Mouse (Mus musculus): ENCODE data around the gene Foxb1. TPM values are rescaled to one million over a fixed set of nuclear protein-coding genes. Genes with fewer than 3 reads are reported as not detected.

Gene Foxb1
- total RNA-seq (2014; fragmentation: Nextera tagmentation) (not detected in 2 replicates), total RNA-seq (2017) (0.06 TPM in 1 of 2 replicates, not detected in the other), polyA plus RNA-seq (2012) (not detected in 2 replicates)

DNA sequence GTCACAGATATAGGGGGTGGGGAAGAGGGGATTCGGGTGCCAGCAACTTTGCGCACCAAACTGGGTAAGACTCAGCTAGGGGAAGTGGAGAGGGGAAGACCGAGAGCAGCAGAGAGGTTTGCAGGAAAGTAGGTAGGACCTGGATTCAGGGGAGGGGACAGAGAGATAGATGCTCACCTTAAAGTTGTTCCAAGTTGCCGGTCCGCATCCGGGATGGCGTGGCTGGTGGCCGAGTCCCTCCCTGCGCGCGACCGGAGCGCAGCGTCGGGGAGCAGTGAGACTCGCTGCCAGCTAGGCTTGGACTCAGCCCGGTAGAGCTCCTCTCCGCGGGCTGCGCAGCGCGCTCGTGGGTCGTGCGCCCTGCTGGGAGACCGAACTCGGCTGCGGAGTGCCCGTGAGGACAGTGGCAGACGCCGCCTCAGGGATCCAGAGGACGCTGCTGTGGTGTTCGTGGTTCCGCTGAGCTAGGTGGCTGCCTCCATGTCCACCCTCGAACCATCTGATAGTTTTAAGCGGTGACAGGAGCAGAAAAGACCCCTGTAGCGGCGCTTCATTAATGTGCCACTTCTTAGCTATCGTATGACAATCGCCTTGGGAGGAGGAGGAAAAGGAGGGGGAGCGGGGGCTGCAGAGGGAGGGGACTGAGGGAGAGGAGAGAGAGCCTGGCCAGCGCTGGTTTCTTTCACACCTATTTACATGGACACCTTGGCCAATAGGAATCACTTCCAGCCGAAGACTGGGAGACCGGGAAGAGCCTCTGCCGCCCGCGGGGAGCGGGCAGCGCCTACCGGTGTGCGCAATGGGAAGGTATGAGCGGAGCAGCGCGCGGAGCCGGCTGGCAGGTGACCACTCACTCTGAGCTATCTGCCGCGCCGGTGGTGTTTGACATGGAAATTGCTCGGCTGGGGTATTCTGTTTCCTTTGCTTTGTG lies at the start of gene Foxb1:
Foxb1 (minus strand) TSS at position 570 of the 931 bp plus-strand sequence.
- ATAC-seq (ENCODE audit: extremely low read depth, insufficient number of reproducible peaks, low FRiP score, poor library complexity, severe bottlenecking) = no peak
- Histone ChIP-seq H3K27me3 (ENCODE audit: insufficient read depth, low read length) (peaks cover 59% of the 10 kb centered on the region), H3K4me1 (ENCODE audit: insufficient read depth, low read depth, low read length) (no peaks in the 10 kb centered on the region), H3K36me3 (replicated peaks) (no peaks in the 10 kb centered on the region), H3K9me3 (replicated peaks) (no peaks in the 10 kb centered on the region), H3K4me3 (ENCODE audit: low read depth, low read length) (no peak within 1 kb of the TSS)
- TF ChIP-seq GATA1 (IDR thresholded peaks at IDR 0.05; ENCODE audit: borderline replicate concordance, low read length) (no peak), CTCF (IDR thresholded peaks at IDR 0.05; ENCODE audit: low read depth, low read length) (no peak), TAL1 (conservative IDR thresholded peaks at IDR 0.05; ENCODE audit: low read depth, low read length) (no peak), POLR2AphosphoS5 (IDR thresholded peaks at IDR 0.05; ENCODE audit: insufficient replicate concordance, low read depth, low read length) (no peak), GATA2 (IDR thresholded peaks at IDR 0.05; ENCODE audit: borderline replicate concordance, low read depth, low read length) (no peak)
- DNase-seq (ENCODE audit: low spot score) = no peak

DNA sequence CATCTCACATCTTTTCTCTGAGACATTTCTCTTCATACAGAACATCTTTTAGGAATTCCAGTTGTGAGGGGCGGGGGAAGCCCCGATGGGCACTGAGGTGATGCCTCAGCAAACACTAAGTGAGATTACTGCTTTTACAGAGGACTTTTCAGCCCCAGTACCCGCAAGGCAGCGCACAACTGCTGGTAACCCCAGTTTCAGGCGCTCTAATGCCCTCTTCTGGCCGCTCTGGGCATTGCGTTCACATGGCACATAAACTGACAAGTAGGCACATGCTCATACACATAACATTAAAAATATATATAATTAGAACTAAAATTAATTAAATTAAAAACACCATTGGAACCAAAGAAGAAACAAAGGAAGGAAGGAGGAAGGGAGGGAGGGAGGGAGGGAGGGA lies 29.8 kb upstream of the Foxb1 start:
- Histone ChIP-seq H3K4me3 (ENCODE audit: low read depth, low read length) (no peak overlapping the region), H3K9me3 (replicated peaks) (no peaks in the 10 kb centered on the region; the same call in 1 of the 2 replicates), H3K36me3 (replicated peaks) (no peaks in the 10 kb centered on the region), H3K27me3 (ENCODE audit: insufficient read depth, low read length) (no peaks in the 10 kb centered on the region), H3K4me1 (ENCODE audit: insufficient read depth, low read depth, low read length) (no peaks in the 10 kb centered on the region)
- DNase-seq (ENCODE audit: low spot score) = no peak
- TF ChIP-seq POLR2AphosphoS5 (IDR thresholded peaks at IDR 0.05; ENCODE audit: insufficient replicate concordance, low read depth, low read length) (no peak), CTCF (IDR thresholded peaks at IDR 0.05; ENCODE audit: low read depth, low read length) (no peak), TAL1 (conservative IDR thresholded peaks at IDR 0.05; ENCODE audit: low read depth, low read length) (no peak), GATA2 (IDR thresholded peaks at IDR 0.05; ENCODE audit: borderline replicate concordance, low read depth, low read length) (no peak), GATA1 (IDR thresholded peaks at IDR 0.05; ENCODE audit: borderline replicate concordance, low read length) (no peak)
- ATAC-seq (ENCODE audit: extremely low read depth, insufficient number of reproducible peaks, low FRiP score, poor library complexity, severe bottlenecking) = no peak

DNA sequence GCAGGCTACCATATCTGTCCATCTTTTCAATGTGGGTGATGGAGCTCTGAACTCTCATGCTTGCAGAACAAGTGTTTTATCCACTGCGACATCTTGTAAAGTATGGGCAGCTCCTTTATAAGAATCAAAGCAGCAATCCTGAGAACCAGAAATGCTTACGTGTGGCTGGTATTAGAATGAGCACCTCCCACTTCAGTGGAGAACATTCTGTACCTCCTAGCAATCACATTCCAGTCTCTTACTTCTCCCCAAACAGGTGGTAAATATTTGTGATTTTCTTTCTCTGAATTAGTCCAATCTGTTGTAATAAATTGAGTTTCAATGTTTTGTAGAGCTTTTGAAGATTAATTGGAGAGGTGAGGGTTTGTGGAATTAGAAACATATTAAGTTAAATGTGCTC lies 19.3 kb upstream of the Foxb1 start:
- no peak for TF ChIP-seq GATA2 (IDR thresholded peaks at IDR 0.05; ENCODE audit: borderline replicate concordance, low read depth, low read length)
- TF ChIP-seq TAL1 (conservative IDR thresholded peaks at IDR 0.05; ENCODE audit: low read depth, low read length) = no peak
- H3K4me3 ChIP-seq (ENCODE audit: low read depth, low read length) = no peak overlapping the region
- no peaks in the 10 kb centered on the region for H3K4me1 ChIP-seq (ENCODE audit: insufficient read depth, low read depth, low read length)
- H3K27me3 ChIP-seq (ENCODE audit: insufficient read depth, low read length) = no peaks in the 10 kb centered on the region
- H3K9me3 ChIP-seq (replicated peaks) = no peaks in the 10 kb centered on the region
- ATAC-seq (ENCODE audit: extremely low read depth, insufficient number of reproducible peaks, low FRiP score, poor library complexity, severe bottlenecking) = no peak
- no peak for DNase-seq (ENCODE audit: low spot score)
- no peaks in the 10 kb centered on the region for H3K36me3 ChIP-seq (replicated peaks)

DNA sequence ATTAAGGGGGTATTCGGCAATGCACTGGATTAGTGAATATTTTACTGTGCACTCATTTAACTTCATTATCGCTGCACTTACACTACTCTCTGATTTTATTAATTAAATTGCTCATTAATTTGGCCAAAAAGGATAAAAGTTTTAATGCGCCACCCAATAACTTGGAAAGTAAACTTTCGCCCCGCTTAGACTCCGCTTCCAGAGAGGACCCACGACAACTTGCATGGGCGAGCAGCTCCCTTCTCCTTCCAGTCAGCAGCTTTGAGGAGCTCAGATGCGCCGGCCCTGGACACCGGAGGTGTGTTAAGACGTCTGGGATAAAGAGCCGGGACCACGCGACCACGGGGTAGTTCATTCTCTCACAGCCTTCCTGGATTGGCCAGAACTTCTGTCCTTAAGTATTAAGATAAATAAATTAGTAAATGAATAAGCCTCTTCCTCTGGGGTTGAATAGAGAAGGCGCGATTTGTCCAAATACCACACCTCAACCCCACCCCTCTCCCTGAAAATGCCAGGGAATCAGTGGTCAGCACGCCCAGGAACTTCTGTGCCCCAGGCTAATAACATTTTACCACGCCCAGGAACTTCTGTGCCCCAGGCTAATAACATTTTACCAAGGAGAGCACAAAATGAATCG lies 9.3 kb upstream of the Foxb1 start:
- peaks cover 31% of the 10 kb centered on the region for H3K27me3 ChIP-seq (ENCODE audit: insufficient read depth, low read length)
- H3K4me1 ChIP-seq (ENCODE audit: insufficient read depth, low read depth, low read length) = no peaks in the 10 kb centered on the region
- no peaks in the 10 kb centered on the region for H3K36me3 ChIP-seq (replicated peaks)
- H3K9me3 ChIP-seq (replicated peaks) = no peaks in the 10 kb centered on the region
- TF ChIP-seq TAL1 (conservative IDR thresholded peaks at IDR 0.05; ENCODE audit: low read depth, low read length) (no peak), POLR2AphosphoS5 (IDR thresholded peaks at IDR 0.05; ENCODE audit: insufficient replicate concordance, low read depth, low read length) (no peak), GATA2 (IDR thresholded peaks at IDR 0.05; ENCODE audit: borderline replicate concordance, low read depth, low read length) (no peak), GATA1 (IDR thresholded peaks at IDR 0.05; ENCODE audit: borderline replicate concordance, low read length) (no peak), CTCF (IDR thresholded peaks at IDR 0.05; ENCODE audit: low read depth, low read length) (no peak)
- no peak for ATAC-seq (ENCODE audit: extremely low read depth, insufficient number of reproducible peaks, low FRiP score, poor library complexity, severe bottlenecking)
- no peak overlapping the region for H3K4me3 ChIP-seq (ENCODE audit: low read depth, low read length)
- no peak for DNase-seq (ENCODE audit: low spot score)

DNA sequence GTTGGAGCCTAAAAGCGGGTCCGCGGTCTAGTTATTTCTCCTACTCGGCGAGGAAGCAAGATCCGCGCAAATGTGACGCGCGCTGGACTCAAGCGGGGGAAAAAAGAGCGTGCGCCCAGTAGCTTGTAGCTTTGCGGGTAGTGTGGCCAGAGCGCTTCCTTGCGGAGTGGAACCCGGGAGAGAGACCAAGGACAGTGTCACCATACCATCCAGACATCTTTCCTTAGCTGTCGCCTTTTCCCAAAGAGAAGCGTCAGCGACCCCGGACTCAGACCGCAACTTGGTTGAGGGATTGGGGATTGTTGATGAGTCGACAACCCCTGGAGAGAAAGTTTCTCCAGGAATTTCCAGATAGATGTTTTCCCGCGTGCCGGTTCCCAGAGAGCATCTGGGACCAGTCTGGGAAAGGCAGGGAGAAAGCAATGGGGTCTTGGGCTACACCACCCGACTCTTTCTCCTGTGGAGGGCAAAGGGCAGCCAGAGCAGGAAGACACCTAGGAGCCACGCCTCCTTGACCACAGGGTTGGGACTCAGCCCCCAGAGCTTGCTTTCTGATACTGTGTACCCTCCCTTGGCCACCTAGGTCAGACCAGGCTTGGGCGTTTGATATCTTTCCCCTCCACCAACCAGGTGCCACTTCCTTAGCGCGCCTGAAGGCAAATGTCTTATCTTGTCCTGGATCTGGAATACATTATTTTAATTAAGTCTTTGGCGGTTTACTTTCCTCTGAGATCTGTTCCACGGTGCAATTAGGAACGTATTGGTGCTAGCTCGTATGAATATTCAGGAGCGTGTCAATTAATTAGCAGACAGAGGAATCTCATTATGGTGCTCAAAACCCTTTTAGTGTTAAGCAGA lies 8.6 kb upstream of the Foxb1 start:
- H3K36me3 ChIP-seq (replicated peaks) = no peaks in the 10 kb centered on the region
- H3K4me1 ChIP-seq (ENCODE audit: insufficient read depth, low read depth, low read length) = no peaks in the 10 kb centered on the region
- TF ChIP-seq GATA1 (IDR thresholded peaks at IDR 0.05; ENCODE audit: borderline replicate concordance, low read length) (no peak), TAL1 (conservative IDR thresholded peaks at IDR 0.05; ENCODE audit: low read depth, low read length) (no peak), GATA2 (IDR thresholded peaks at IDR 0.05; ENCODE audit: borderline replicate concordance, low read depth, low read length) (no peak), CTCF (IDR thresholded peaks at IDR 0.05; ENCODE audit: low read depth, low read length) (no peak), POLR2AphosphoS5 (IDR thresholded peaks at IDR 0.05; ENCODE audit: insufficient replicate concordance, low read depth, low read length) (no peak)
- DNase-seq (ENCODE audit: low spot score) = no peak
- H3K4me3 ChIP-seq (ENCODE audit: low read depth, low read length) = no peak overlapping the region
- H3K9me3 ChIP-seq (replicated peaks) = no peaks in the 10 kb centered on the region
- ATAC-seq (ENCODE audit: extremely low read depth, insufficient number of reproducible peaks, low FRiP score, poor library complexity, severe bottlenecking) = no peak
- H3K27me3 ChIP-seq (ENCODE audit: insufficient read depth, low read length) = peaks cover 39% of the 10 kb centered on the region

Measured in G1E (cell line).